Mouse (Mus musculus) embryonic fibroblast, embryonic 13.5 days (primary cell): ENCODE measurements around the gene Rnf168.

Experiments used
- CTCF ChIP-seq: IDR thresholded peaks from 2 replicates; pipeline ENCODE4 v1.5.1; 2011; ENCODE audit warnings: mild to moderate bottlenecking, control low read depth, low read length, moderate library complexity, borderline replicate concordance; ENCODE audit not compliant: insufficient read depth
- POLR2A ChIP-seq: IDR thresholded peaks from 2 replicates; pipeline ENCODE4 v1.6.1; 2011; ENCODE audit warnings: low read depth, mild to moderate bottlenecking, control low read depth, low read length, moderate library complexity

DNA sequence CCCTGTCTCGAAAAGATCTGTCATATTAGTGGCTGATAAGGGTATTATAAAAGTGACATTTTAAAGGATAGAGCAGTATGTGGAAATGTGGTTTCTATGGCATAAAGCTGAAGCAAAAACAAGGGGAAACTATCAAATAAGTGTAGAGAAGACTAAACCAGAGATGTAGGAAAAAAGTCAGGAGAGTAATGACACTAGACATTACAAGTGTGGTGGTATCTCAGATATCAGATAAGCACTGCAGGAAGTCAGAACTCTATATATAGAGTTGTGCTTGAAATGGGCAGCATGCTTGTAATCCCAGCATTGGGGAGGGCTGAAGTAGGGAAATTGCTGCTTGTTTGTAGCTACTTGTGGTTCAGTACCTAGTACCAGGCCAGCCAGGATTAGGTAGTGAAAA, 63.2 kb downstream of the Rnf168 start:
- TF ChIP-seq POLR2A (no peak), CTCF (no peak)
